Mouse (Mus musculus): Measurements from ENCODE around the gene Stx6. TPM values are rescaled to one million over a fixed set of nuclear protein-coding genes. Genes with fewer than 3 reads are reported as not detected.
"Not testable (repeated sequence)": the region's sequence is repeated elsewhere in the genome, so short reads cannot be mapped to it uniquely, and the experiment has no call there.

Stx6 gene
- total RNA-seq, 2 experiments from 2014 or later = 46.2 to 50.5 TPM

GRCm38 (mm10) chr1:155153906-155154305 is 4.6 kb upstream of the Stx6 start:
- intact Hi-C loops (cut with DNase I) = no loop called here
- DNase-seq = no peak

GRCm38 (mm10) chr1:155158970-155159484 is 512 bp downstream of the Stx6 start:
- intact Hi-C loops (cut with DNase I) = loop anchor here (1.0 to 2.0 kb wide), 2 partner anchors 60 to 110 kb away; partner anchors contain the start of gene Ier5
- DNase-seq = peak; percentile 78 to 79

GRCm38 (mm10) chr1:155167453-155167852 is 8.9 kb downstream of the Stx6 start:
- DNase-seq = no peak

GRCm38 (mm10) chr1:155169935-155170334 is 11.4 kb downstream of the Stx6 start:
- intact Hi-C loops (cut with DNase I) = no loop called here
- no peak for DNase-seq

More at GRCm38 (mm10) chr1:155167453-155167852, 8.9 kb downstream of the Stx6 start:
- intact Hi-C loops (cut with DNase I) = no loop called here

GRCm38 (mm10) chr1:155172895-155173643 is 14.6 kb downstream of the Stx6 start:
- DNase-seq = no peak
- intact Hi-C loops (cut with DNase I) = no loop called here

- intact Hi-C loops (cut with DNase I); DNase-seq: not testable (repeated sequence)
These were observed 15.1 kb downstream of the Stx6 start for GRCm38 (mm10) chr1:155173644-155174016.

GRCm38 (mm10) chr1:155174424-155174823 is 15.9 kb downstream of the Stx6 start:
- intact Hi-C loops (cut with DNase I) = no loop called here
- no peak for DNase-seq

GRCm38 (mm10) chr1:155178192-155178924 is 19.8 kb downstream of the Stx6 start:
- intact Hi-C loops (cut with DNase I) = no loop called here

GRCm38 (mm10) chr1:155184191-155184590 is 25.7 kb downstream of the Stx6 start:
- no peak for DNase-seq
- intact Hi-C loops (cut with DNase I) = no loop called here

More at GRCm38 (mm10) chr1:155178192-155178924, 19.8 kb downstream of the Stx6 start:
- DNase-seq = no peak

- intact Hi-C loops (cut with DNase I) = no loop called here
- DNase-seq = no peak
These were observed 30.1 kb downstream of the Stx6 start for GRCm38 (mm10) chr1:155188656-155189055.

GRCm38 (mm10) chr1:155191219-155191618 is 32.7 kb downstream of the Stx6 start:
- no peak for DNase-seq
- intact Hi-C loops (cut with DNase I) = no loop called here

GRCm38 (mm10) chr1:155191671-155192070 is 33.2 kb downstream of the Stx6 start:
- peak in 1 of 2 experiments; percentile 31 for DNase-seq
- intact Hi-C loops (cut with DNase I) = no loop called here

- intact Hi-C loops (cut with DNase I) = no loop called here
- DNase-seq = no peak
These were observed 34.4 kb downstream of the Stx6 start for GRCm38 (mm10) chr1:155192805-155193368.

- intact Hi-C loops (cut with DNase I) = no loop called here
- no peak for DNase-seq
These were observed 38.2 kb downstream of the Stx6 start for GRCm38 (mm10) chr1:155196691-155197090.

- DNase-seq = no peak
- intact Hi-C loops (cut with DNase I) = no loop called here
These were observed 41.0 kb downstream of the Stx6 start for GRCm38 (mm10) chr1:155199522-155199921.

GRCm38 (mm10) chr1:155200967-155201366 is 42.5 kb downstream of the Stx6 start:
- intact Hi-C loops (cut with DNase I) = loop anchor here (5.0 kb wide), 1 partner anchor 39 kb away; no protein-coding TSS in a partner anchor
- DNase-seq = no peak

GRCm38 (mm10) chr1:155201373-155201879 is 42.9 kb downstream of the Stx6 start:
- intact Hi-C loops (cut with DNase I) = loop anchor here (5.0 kb wide), 1 partner anchor 39 kb away; no protein-coding TSS in a partner anchor
- no peak for DNase-seq

GRCm38 (mm10) chr1:155201914-155202313 is 43.4 kb downstream of the Stx6 start:
- no peak for DNase-seq

GRCm38 (mm10) chr1:155202472-155202871 is 44.0 kb downstream of the Stx6 start:
- DNase-seq = no peak
- intact Hi-C loops (cut with DNase I) = loop anchor here (5.0 kb wide), 1 partner anchor 40 kb away; no protein-coding TSS in a partner anchor

More at GRCm38 (mm10) chr1:155201914-155202313, 43.4 kb downstream of the Stx6 start:
- intact Hi-C loops (cut with DNase I) = loop anchor here (5.0 kb wide), 1 partner anchor 40 kb away; no protein-coding TSS in a partner anchor

GRCm38 (mm10) chr1:155203101-155203500 is 44.6 kb downstream of the Stx6 start:
- DNase-seq = no peak
- intact Hi-C loops (cut with DNase I) = loop anchor here (5.0 kb wide), 1 partner anchor 41 kb away; no protein-coding TSS in a partner anchor
